Mouse (Mus musculus) kidney, embryonic 15.5 days (tissue): ENCODE results near the gene Mrps18a. TPM values are rescaled to one million over a fixed set of nuclear protein-coding genes. Genes with fewer than 3 reads are reported as not detected.

ENCODE experiments used
- ATAC-seq: fragments of 200-750 bp; cut with Nextera tagmentation; replicated peaks from 2 replicates; pipeline ENCODE4 v1.8.0; 2017; ENCODE audit warnings: moderate TSS enrichment; ENCODE audit not compliant: low FRiP score
- H3K27ac ChIP-seq: fragments of 300-500 bp; sonication (generic); 2 replicates; pipeline ENCODE4 v1.5.1; 2015; ENCODE audit warnings: mild to moderate bottlenecking, inconsistent platforms
- H3K27me3 ChIP-seq: fragments of 300-500 bp; sonication (generic); 2 replicates; pipeline ENCODE4 v1.6.1; 2015; ENCODE audit warnings: inconsistent platforms
- H3K36me3 ChIP-seq: fragments of 300-500 bp; sonication (generic); 2 replicates; pipeline ENCODE4 v1.6.1; 2015; ENCODE audit warnings: inconsistent platforms
- H3K4me1 ChIP-seq: fragments of 300-500 bp; sonication (generic); 2 replicates; pipeline ENCODE4 v1.6.1; 2015; ENCODE audit warnings: inconsistent platforms
- H3K4me2 ChIP-seq: fragments of 300-500 bp; sonication (generic); 2 replicates; pipeline ENCODE4 v1.6.1; 2015; ENCODE audit warnings: moderate library complexity, mild to moderate bottlenecking, inconsistent platforms
- H3K4me3 ChIP-seq: fragments of 300-500 bp; sonication (generic); replicated peaks from 2 replicates; pipeline ENCODE4 v1.5.1; 2015; ENCODE audit warnings: mild to moderate bottlenecking, inconsistent platforms
- H3K9ac ChIP-seq: fragments of 300-500 bp; sonication (generic); 2 replicates; pipeline ENCODE4 v1.6.1; 2015; ENCODE audit warnings: mild to moderate bottlenecking, inconsistent platforms
- H3K9me3 ChIP-seq: fragments of 300-500 bp; sonication (generic); replicated peaks from 2 replicates; pipeline ENCODE4 v1.6.1; 2016; ENCODE audit warnings: inconsistent platforms
- WGBS: fragments of 180-500 bp; shearing (Covaris S2); methylation state at CpG from one replicate; pipeline ENCODE4 v1.1.7; 2015; ENCODE audit warnings: mixed read lengths; 5-methylcytosine and 5-hydroxymethylcytosine counted together
- polyA plus RNA-seq: library from polyadenylated mRNA; unstranded; fragments of >200 nt; fragmentation: Nextera tagmentation; extraction: Ambion mirVana; gene quantifications from 2 replicates; pipeline ENCODE4 v1.2.1, GENCODE M21; 2015

The Mrps18a gene
- polyA plus RNA-seq, 1 experiment from 2014 or later: 155 TPM

GRCm38 (mm10) chr17:46079037-46079436 is 31.7 kb upstream of the Mrps18a start:
- Histone ChIP-seq H3K4me3 (no peak overlapping the region), H3K4me1 (peaks cover 60% of the 10 kb centered on the region), H3K27me3 (no peaks in the 10 kb centered on the region), H3K9me3 (no peaks in the 10 kb centered on the region), H3K4me2 (no peak overlapping the region), H3K36me3 (no peaks in the 10 kb centered on the region), H3K9ac (no peak overlapping the region), H3K27ac (no peak overlapping the region)
- ATAC-seq: no peak
- 73% methylated on average over 2 of the region's 2 CpGs for WGBS

DNA sequence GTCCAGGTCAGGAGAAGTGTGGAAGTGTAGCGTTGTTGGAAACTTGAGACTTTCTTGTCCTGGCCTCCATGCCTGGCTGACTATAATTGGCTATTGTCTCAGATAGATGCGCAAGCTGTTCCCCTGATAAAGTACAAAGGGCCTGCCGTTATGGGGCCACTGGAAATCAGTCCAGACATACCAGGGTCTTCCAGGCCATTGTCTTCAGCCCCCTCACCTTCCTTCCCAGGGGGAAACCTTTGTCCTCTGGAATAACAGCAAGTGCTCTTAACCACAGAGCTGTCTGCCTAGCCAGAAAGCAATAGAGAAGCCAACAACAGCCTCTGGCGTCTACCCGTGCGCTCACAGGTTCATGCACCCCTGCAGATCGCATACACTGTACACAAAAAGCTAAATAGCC is 30.4 kb upstream of the Mrps18a start:
- Histone ChIP-seq H3K36me3 (no peaks in the 10 kb centered on the region), H3K9me3 (no peaks in the 10 kb centered on the region), H3K4me1 (peaks cover 59% of the 10 kb centered on the region), H3K27ac (0 out of 2 replicates have a peak overlapping the region, but pooled peaks have one; percentile 34), H3K4me3 (no peak overlapping the region), H3K4me2 (no peak overlapping the region), H3K9ac (no peak overlapping the region), H3K27me3 (no peaks in the 10 kb centered on the region)
- 62% methylated on average over 7 of the region's 7 CpGs for WGBS
- no peak for ATAC-seq

- Histone ChIP-seq H3K4me2 (no peak overlapping the region), H3K4me3 (no peak overlapping the region), H3K9me3 (no peaks in the 10 kb centered on the region), H3K9ac (no peak overlapping the region), H3K4me1 (peaks cover 56% of the 10 kb centered on the region), H3K27me3 (no peaks in the 10 kb centered on the region), H3K36me3 (no peaks in the 10 kb centered on the region), H3K27ac (no peak overlapping the region)
- WGBS: 54% methylated on average over 5 of the region's 5 CpGs
- ATAC-seq: no peak
Measured at GRCm38 (mm10) chr17:46081042-46081441, 29.7 kb upstream of the Mrps18a start.

GRCm38 (mm10) chr17:46081657-46082056 is 29.1 kb upstream of the Mrps18a start:
- WGBS: 50% methylated on average over 7 of the region's 7 CpGs
- no peak overlapping the region for H3K27ac ChIP-seq
- H3K9ac ChIP-seq: no peak overlapping the region

DNA sequence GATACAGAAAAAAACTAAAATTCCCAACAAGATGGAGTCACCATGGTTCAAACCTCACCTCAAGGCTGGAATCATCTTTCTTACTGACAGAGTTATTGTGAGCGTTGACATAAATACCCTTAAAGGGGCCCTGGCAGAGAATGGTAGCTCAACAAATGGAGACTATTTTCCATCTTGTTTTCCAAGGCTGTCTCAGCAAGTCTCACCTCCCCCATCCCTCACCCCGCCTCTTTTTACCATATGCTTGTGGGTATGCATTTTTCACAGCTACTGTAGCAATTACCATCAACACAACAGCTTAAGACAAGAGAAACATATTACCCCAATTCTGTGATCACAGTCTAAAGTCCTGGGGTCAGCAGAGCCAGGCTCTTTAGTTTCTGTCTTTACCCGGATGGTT is 27.4 kb upstream of the Mrps18a start:
- no peak for ATAC-seq
- WGBS: 80% methylated on average over 3 of the region's 3 CpGs
- Histone ChIP-seq H3K4me3 (no peak overlapping the region), H3K4me1 (peaks cover 53% of the 10 kb centered on the region), H3K9ac (no peak overlapping the region), H3K27me3 (no peaks in the 10 kb centered on the region), H3K9me3 (no peaks in the 10 kb centered on the region), H3K36me3 (no peaks in the 10 kb centered on the region), H3K4me2 (no peak overlapping the region; the same call in 1 of the 2 replicates), H3K27ac (peak overlapping the region; percentile 75; the same call in 1 of the 2 replicates)

More at GRCm38 (mm10) chr17:46081657-46082056, 29.1 kb upstream of the Mrps18a start:
- Histone ChIP-seq H3K4me1 (peaks cover 56% of the 10 kb centered on the region), H3K36me3 (no peaks in the 10 kb centered on the region), H3K4me2 (no peak overlapping the region), H3K27me3 (no peaks in the 10 kb centered on the region), H3K4me3 (no peak overlapping the region), H3K9me3 (no peaks in the 10 kb centered on the region)
- no peak for ATAC-seq

GRCm38 (mm10) chr17:46084091-46084501 is 26.7 kb upstream of the Mrps18a start:
- ATAC-seq: peak; percentile 90
- Histone ChIP-seq H3K4me1 (peaks cover 53% of the 10 kb centered on the region), H3K27ac (peak overlapping the region; percentile 75), H3K9ac (peak overlapping the region; percentile 26; the same call in 1 of the 2 replicates), H3K27me3 (no peaks in the 10 kb centered on the region), H3K4me3 (peak overlapping the region; percentile 13), H3K4me2 (peak overlapping the region; percentile 51), H3K9me3 (no peaks in the 10 kb centered on the region), H3K36me3 (no peaks in the 10 kb centered on the region)
- 7% methylated on average over 10 of the region's 10 CpGs for WGBS

GRCm38 (mm10) chr17:46086341-46086870 is 24.4 kb upstream of the Mrps18a start:
- WGBS: 36% methylated on average over 17 of the region's 17 CpGs
- Histone ChIP-seq H3K27ac (0 out of 2 replicates have a peak overlapping the region, but pooled peaks have one; percentile 49), H3K36me3 (no peaks in the 10 kb centered on the region), H3K9me3 (no peaks in the 10 kb centered on the region), H3K4me3 (no peak overlapping the region), H3K4me1 (peaks cover 34% of the 10 kb centered on the region), H3K9ac (no peak overlapping the region), H3K4me2 (no peak overlapping the region), H3K27me3 (no peaks in the 10 kb centered on the region)
- no peak for ATAC-seq

- no peaks in the 10 kb centered on the region for H3K36me3 ChIP-seq
- H3K4me1 ChIP-seq: peaks cover 8% of the 10 kb centered on the region
- no peak overlapping the region for H3K4me2 ChIP-seq
- H3K9me3 ChIP-seq: no peaks in the 10 kb centered on the region
- H3K27me3 ChIP-seq: peaks cover 3% of the 10 kb centered on the region; the same call in 1 of the 2 replicates
- 73% methylated on average over 1 of the region's 1 CpGs for WGBS
- ATAC-seq: no peak
- H3K9ac ChIP-seq: no peak overlapping the region
- no peak overlapping the region for H3K4me3 ChIP-seq
- H3K27ac ChIP-seq: no peak overlapping the region
Measured at GRCm38 (mm10) chr17:46091351-46091750, 19.4 kb upstream of the Mrps18a start.

- H3K9me3 ChIP-seq: no peaks in the 10 kb centered on the region
- no peaks in the 10 kb centered on the region for H3K36me3 ChIP-seq
- WGBS: 84% methylated on average over 14 of the region's 14 CpGs
- peaks cover 6% of the 10 kb centered on the region; the same call in 1 of the 2 replicates for H3K27me3 ChIP-seq
- no peak overlapping the region for H3K9ac ChIP-seq
- peaks cover 6% of the 10 kb centered on the region; the same call in 1 of the 2 replicates for H3K4me1 ChIP-seq
- H3K4me2 ChIP-seq: no peak overlapping the region
- no peak overlapping the region for H3K27ac ChIP-seq
- no peak overlapping the region for H3K4me3 ChIP-seq
- ATAC-seq: no peak
Measured at GRCm38 (mm10) chr17:46091899-46092298, 18.9 kb upstream of the Mrps18a start.

DNA sequence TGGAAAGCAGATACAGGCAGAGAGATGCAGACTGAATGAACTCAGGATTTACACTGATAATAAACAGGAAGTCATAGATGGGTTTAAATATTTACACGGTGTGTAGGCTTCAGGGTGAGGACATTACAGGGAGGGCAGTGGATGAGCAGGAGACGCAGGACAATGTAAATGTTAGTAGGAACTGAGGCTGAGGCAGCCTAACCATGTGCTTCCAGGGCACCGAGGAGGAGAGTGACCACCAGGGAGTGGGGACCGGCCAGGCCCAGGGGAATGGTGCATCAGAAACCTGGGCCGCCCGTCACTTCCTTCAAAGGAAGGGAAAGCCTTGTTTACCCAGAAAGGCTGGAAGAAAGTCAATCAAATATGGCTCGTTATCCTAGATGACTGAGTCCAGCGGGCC is 12.3 kb upstream of the Mrps18a start:
- H3K4me2 ChIP-seq: no peak overlapping the region
- no peak for ATAC-seq
- no peaks in the 10 kb centered on the region for H3K36me3 ChIP-seq
- no peaks in the 10 kb centered on the region for H3K9me3 ChIP-seq
- no peak overlapping the region for H3K9ac ChIP-seq
- peaks cover 6% of the 10 kb centered on the region; the same call in 1 of the 2 replicates for H3K27me3 ChIP-seq
- H3K4me3 ChIP-seq: no peak overlapping the region
- H3K4me1 ChIP-seq: peaks cover 22% of the 10 kb centered on the region
- 57% methylated on average over 8 of the region's 8 CpGs for WGBS
- no peak overlapping the region for H3K27ac ChIP-seq

DNA sequence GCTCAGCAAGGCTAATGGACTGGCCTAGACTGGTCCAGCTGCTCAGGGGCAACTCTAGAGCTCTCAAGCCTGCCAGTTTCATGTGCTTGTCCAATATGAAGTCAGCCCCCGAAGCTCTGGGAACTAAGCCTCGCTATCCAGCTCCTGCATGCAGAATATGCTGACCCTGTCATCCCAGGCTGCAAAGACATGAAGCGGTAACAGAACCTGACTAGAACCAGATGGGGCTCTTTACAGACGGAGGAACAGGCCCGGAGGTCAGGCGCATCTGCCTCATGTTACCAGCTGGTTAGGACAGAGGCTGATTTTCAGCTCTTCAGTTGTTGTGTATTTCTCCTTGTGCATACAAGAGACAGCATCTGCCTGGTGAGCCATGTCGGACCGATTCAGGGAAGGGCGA is 8.9 kb upstream of the Mrps18a start:
- no peaks in the 10 kb centered on the region for H3K36me3 ChIP-seq
- H3K9me3 ChIP-seq: no peaks in the 10 kb centered on the region
- no peak overlapping the region for H3K4me3 ChIP-seq
- ATAC-seq: no peak
- no peak overlapping the region for H3K9ac ChIP-seq
- H3K27ac ChIP-seq: no peak overlapping the region
- WGBS: 48% methylated on average over 9 of the region's 9 CpGs
- no peak overlapping the region for H3K4me2 ChIP-seq
- H3K27me3 ChIP-seq: no peaks in the 10 kb centered on the region
- peaks cover 32% of the 10 kb centered on the region for H3K4me1 ChIP-seq

- H3K4me2 ChIP-seq: no peak overlapping the region
- no peak for ATAC-seq
- no peaks in the 10 kb centered on the region for H3K36me3 ChIP-seq
- H3K27ac ChIP-seq: peak overlapping the region; percentile 89; the same call in 1 of the 2 replicates
- H3K4me1 ChIP-seq: peaks cover 32% of the 10 kb centered on the region
- no peak overlapping the region for H3K4me3 ChIP-seq
- H3K27me3 ChIP-seq: no peaks in the 10 kb centered on the region
- no peaks in the 10 kb centered on the region for H3K9me3 ChIP-seq
- H3K9ac ChIP-seq: no peak overlapping the region
- WGBS: 69% methylated on average over 8 of the region's 8 CpGs
Measured at GRCm38 (mm10) chr17:46102608-46103159, 8.1 kb upstream of the Mrps18a start.
